Mouse (Mus musculus) spleen, adult 2 months (tissue): ENCODE measurements around the gene Asgr1. TPM values are rescaled to one million over a fixed set of nuclear protein-coding genes. Genes with fewer than 3 reads are reported as not detected.

Experiments used
- DNase-seq, 2 experiments: peaks; one replicate each; pipeline versions ENCODE4 v3.0.0 to v3.0.0-alpha.2; 2012 to 2021; ENCODE audit warnings: low spot score in 2 of 2, low read depth in 1 of 2
- H3K27ac ChIP-seq: fragments of 200-500 bp; 2 replicates; pipeline ENCODE4 v1.5.1; 2012; ENCODE audit warnings: low read length, inconsistent platforms; ENCODE audit not compliant: insufficient read depth
- H3K27me3 ChIP-seq: fragments of 200-500 bp; 2 replicates; pipeline ENCODE4 v1.6.1; 2012; ENCODE audit warnings: mild to moderate bottlenecking, moderate library complexity, low read length, inconsistent platforms; ENCODE audit not compliant: control insufficient read depth, insufficient read depth
- H3K36me3 ChIP-seq: fragments of 200-500 bp; 2 replicates; pipeline ENCODE4 v1.6.1; 2012; ENCODE audit warnings: mild to moderate bottlenecking, low read length, inconsistent platforms; ENCODE audit not compliant: control insufficient read depth, insufficient read depth
- H3K4me1 ChIP-seq: fragments of 200-500 bp; 2 replicates; pipeline ENCODE4 v1.6.1; 2011; ENCODE audit warnings: inconsistent platforms; ENCODE audit not compliant: control insufficient read depth, insufficient read depth, insufficient read length
- H3K4me3 ChIP-seq: fragments of 200-500 bp; 2 replicates; pipeline ENCODE4 v1.5.1; 2011; ENCODE audit warnings: mild to moderate bottlenecking, inconsistent platforms; ENCODE audit not compliant: insufficient read depth, insufficient read length; ENCODE audit errors: extremely low read depth
- CTCF ChIP-seq: fragments of 200-500 bp; IDR thresholded peaks from 2 replicates; pipeline ENCODE4 v1.5.1; 2011; ENCODE audit warnings: mild to moderate bottlenecking, inconsistent platforms; ENCODE audit not compliant: insufficient read depth, insufficient read length, insufficient replicate concordance; ENCODE audit errors: extremely low read depth
- POLR2A ChIP-seq: fragments of 200-500 bp; IDR thresholded peaks from 2 replicates; pipeline ENCODE4 v1.6.1; 2011; ENCODE audit warnings: low read depth, low read length, inconsistent platforms
- WGBS: fragments of 180-500 bp; shearing (Covaris S2); methylation state at CpG from one replicate; pipeline ENCODE4 v1.1.7; 2018; 5-methylcytosine and 5-hydroxymethylcytosine counted together
- polyA plus RNA-seq: library from polyadenylated mRNA; depleted of rRNA; stranded (reverse); fragments of >200 nt; gene quantifications from 2 replicates; pipeline ENCODE4 v1.2.3, GENCODE M21; 2012; rRNA removed

Asgr1 gene
- polyA plus RNA-seq, 1 experiment: not detected

DNA sequence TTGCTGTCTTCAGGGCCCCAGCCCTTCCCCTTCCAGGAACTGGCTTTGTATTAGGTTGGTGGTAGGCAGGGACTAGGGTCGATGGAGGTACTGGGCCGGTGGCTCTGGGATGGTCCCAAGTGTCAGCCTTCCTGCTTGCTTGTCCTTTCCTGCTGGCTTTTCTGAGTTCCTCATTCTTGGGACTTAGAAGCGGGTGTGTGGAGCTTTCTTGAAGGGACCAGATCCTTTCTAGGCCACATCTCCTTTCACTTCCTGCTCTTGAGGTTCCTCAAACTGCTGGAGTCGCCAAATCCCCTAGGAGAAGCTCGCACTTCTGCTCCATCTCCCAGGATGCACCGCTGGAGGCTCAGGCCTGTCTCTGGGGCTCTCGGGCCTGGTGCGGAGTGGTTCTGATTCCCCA lies 30.7 kb downstream of the Asgr1 start:
- H3K27ac ChIP-seq: no peak overlapping the region
- no peaks in the 10 kb centered on the region for H3K27me3 ChIP-seq
- DNase-seq: no peak
- H3K4me3 ChIP-seq: no peak overlapping the region
- 39% methylated on average over 8 of the region's 8 CpGs for WGBS
- peaks cover 3% of the 10 kb centered on the region; the same call in 1 of the 2 replicates for H3K4me1 ChIP-seq
- TF ChIP-seq POLR2A (no peak), CTCF (no peak)
- H3K36me3 ChIP-seq: no peaks in the 10 kb centered on the region

- DNase-seq: no peak
- no peak within 1 kb of the TSS for H3K4me3 ChIP-seq
- H3K36me3 ChIP-seq: no peaks in the 10 kb centered on the region
- no peak within 1 kb of the TSS for H3K27ac ChIP-seq
- no peaks in the 10 kb centered on the region for H3K4me1 ChIP-seq
- 61% methylated on average over 12 of the region's 12 CpGs for WGBS
- no peaks in the 10 kb centered on the region for H3K27me3 ChIP-seq
- no peak for TF ChIP-seq CTCF
- TF ChIP-seq POLR2A: no peak
These were observed 38.3 kb downstream of the Asgr1 start, which contains the start of gene Asgr2 for GRCm38 (mm10) chr11:70091986-70092783. Gene Asgr2 (plus strand): TSS chr11:70092644.

DNA sequence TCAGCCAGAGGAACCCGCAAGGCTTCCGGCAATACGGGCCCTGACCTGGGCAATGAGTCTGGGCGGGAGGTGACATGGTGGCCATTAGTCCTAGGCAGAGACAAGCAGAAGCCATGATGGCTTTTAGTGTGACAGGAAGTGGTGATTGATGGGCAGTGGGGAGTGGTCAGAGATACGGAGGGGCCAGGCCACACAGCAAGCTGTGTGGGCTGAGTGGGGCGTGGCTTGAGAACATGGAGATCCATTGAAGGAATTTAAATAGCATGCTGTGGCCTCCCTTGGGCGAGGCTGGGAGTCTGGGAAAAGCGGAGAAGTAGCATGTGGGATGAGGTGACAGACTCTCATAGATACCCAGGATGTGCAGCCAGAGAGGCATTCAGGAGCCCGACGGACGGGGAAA lies 43.5 kb downstream of the Asgr1 start:
- TF ChIP-seq POLR2A (no peak), CTCF (no peak)
- no peak overlapping the region for H3K4me3 ChIP-seq
- H3K36me3 ChIP-seq: no peaks in the 10 kb centered on the region
- H3K27me3 ChIP-seq: no peaks in the 10 kb centered on the region
- WGBS: 88% methylated on average over 11 of the region's 11 CpGs
- no peak for DNase-seq
- H3K27ac ChIP-seq: no peak overlapping the region
- H3K4me1 ChIP-seq: no peaks in the 10 kb centered on the region

DNA sequence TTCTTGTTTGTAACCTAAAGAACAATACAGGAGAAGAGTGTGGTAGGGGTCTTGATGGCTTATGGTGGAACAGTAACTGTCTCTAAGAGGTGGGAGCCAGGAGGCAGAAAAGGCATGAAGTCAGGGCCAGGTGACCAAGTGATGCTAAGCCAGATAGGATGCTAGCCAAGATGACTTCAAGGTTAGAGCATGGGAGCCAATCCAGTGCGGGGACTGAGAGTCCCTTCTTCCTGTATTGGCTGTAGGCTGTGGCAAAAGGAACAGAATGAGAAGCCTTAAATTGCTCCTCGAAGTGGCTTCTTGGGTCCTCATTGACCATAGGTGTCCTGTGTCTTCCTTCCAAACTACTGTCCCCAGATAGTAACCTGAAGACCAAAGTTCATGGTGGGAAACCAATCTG lies 45.2 kb downstream of the Asgr1 start:
- DNase-seq: no peak
- no peak overlapping the region for H3K27ac ChIP-seq
- 85% methylated on average over 2 of the region's 2 CpGs for WGBS
- no peaks in the 10 kb centered on the region for H3K36me3 ChIP-seq
- H3K4me1 ChIP-seq: no peaks in the 10 kb centered on the region
- H3K4me3 ChIP-seq: no peak overlapping the region
- TF ChIP-seq POLR2A (no peak), CTCF (no peak)
- no peaks in the 10 kb centered on the region for H3K27me3 ChIP-seq

GRCm38 (mm10) chr11:70099809-70100208 lies 45.9 kb downstream of the Asgr1 start:
- WGBS: 84% methylated on average over 2 of the region's 2 CpGs
- DNase-seq: no peak
- no peak overlapping the region for H3K4me3 ChIP-seq
- H3K27me3 ChIP-seq: no peaks in the 10 kb centered on the region
- H3K36me3 ChIP-seq: no peaks in the 10 kb centered on the region
- no peaks in the 10 kb centered on the region for H3K4me1 ChIP-seq
- TF ChIP-seq POLR2A (no peak), CTCF (no peak)
- no peak overlapping the region for H3K27ac ChIP-seq

GRCm38 (mm10) chr11:70103701-70104315 lies 49.9 kb downstream of the Asgr1 start:
- H3K27ac ChIP-seq: no peak overlapping the region
- no peaks in the 10 kb centered on the region for H3K27me3 ChIP-seq
- DNase-seq: no peak
- no peak overlapping the region for H3K4me3 ChIP-seq
- H3K36me3 ChIP-seq: no peaks in the 10 kb centered on the region
- no peaks in the 10 kb centered on the region for H3K4me1 ChIP-seq
- no peak for TF ChIP-seq CTCF
- no peak for TF ChIP-seq POLR2A
- 88% methylated on average over 14 of the region's 14 CpGs for WGBS

GRCm38 (mm10) chr11:70107085-70107484 lies 53.2 kb downstream of the Asgr1 start:
- no peaks in the 10 kb centered on the region for H3K27me3 ChIP-seq
- DNase-seq: no peak
- H3K27ac ChIP-seq: no peak overlapping the region
- H3K36me3 ChIP-seq: no peaks in the 10 kb centered on the region
- WGBS: 92% methylated on average over 8 of the region's 8 CpGs
- no peaks in the 10 kb centered on the region for H3K4me1 ChIP-seq
- no peak for TF ChIP-seq POLR2A
- no peak for TF ChIP-seq CTCF
- no peak overlapping the region for H3K4me3 ChIP-seq

Other genes with a start within 250 kb of the Asgr1 start
- 0.23 and 0.31 TPM in 2 replicates for gene Tmem102, start 248.5 kb upstream of the Asgr1 start, polyA plus RNA-seq
- not detected in 2 replicates for gene Gm39566, start 238.8 kb upstream of the Asgr1 start, polyA plus RNA-seq
- gene Spem2, start 235.6 kb upstream of the Asgr1 start, polyA plus RNA-seq: not detected in 2 replicates
- gene Spem1, start 231.9 kb upstream of the Asgr1 start, polyA plus RNA-seq: not detected in 2 replicates
- 9.1 and 10.2 TPM in 2 replicates for gene Nlgn2, start 216.3 kb upstream of the Asgr1 start, polyA plus RNA-seq
- 93.7 and 99.0 TPM in 2 replicates for gene Tmem256, start 215.6 kb upstream of the Asgr1 start, polyA plus RNA-seq
- gene Plscr3, start 207.7 kb upstream of the Asgr1 start, polyA plus RNA-seq: 35.4 and 44.3 TPM in 2 replicates
- gene Tnk1, start 195.4 kb upstream of the Asgr1 start, polyA plus RNA-seq: 0.85 and 1.2 TPM in 2 replicates
- gene Tmem95, start 176.1 kb upstream of the Asgr1 start, polyA plus RNA-seq: not detected in 2 replicates
- 3.6 TPM in 2 replicates for gene Kctd11, start 172.7 kb upstream of the Asgr1 start, polyA plus RNA-seq
- 142 and 162 TPM in 2 replicates for gene Acap1, start 158.5 kb upstream of the Asgr1 start, polyA plus RNA-seq
- gene 2810408A11Rik, start 153.1 kb upstream of the Asgr1 start, polyA plus RNA-seq: 0.48 and 0.51 TPM in 2 replicates
- 43.3 and 45.2 TPM in 2 replicates for gene Neurl4, start 153.0 kb upstream of the Asgr1 start, polyA plus RNA-seq
- gene Gps2, start 140.2 kb upstream of the Asgr1 start, polyA plus RNA-seq: 119 and 145 TPM in 2 replicates
- 219 and 257 TPM in 2 replicates for gene Eif5a, start 132.1 kb upstream of the Asgr1 start, polyA plus RNA-seq
- 0.36 TPM in 2 replicates for gene Ybx2, start 118.3 kb upstream of the Asgr1 start, polyA plus RNA-seq
- gene Slc2a4, start 105.9 kb upstream of the Asgr1 start, polyA plus RNA-seq: 6.1 and 6.2 TPM in 2 replicates
- gene Cldn7, start 89.3 kb upstream of the Asgr1 start, polyA plus RNA-seq: 1.2 and 2.0 TPM in 2 replicates
- 75.8 and 87.9 TPM in 2 replicates for gene Ctdnep1, start 72.9 kb upstream of the Asgr1 start, polyA plus RNA-seq
- gene Elp5, start 71.6 kb upstream of the Asgr1 start, polyA plus RNA-seq: 32.5 and 33.3 TPM in 2 replicates
- 235 and 251 TPM in 2 replicates for gene Gabarap, start 62.9 kb upstream of the Asgr1 start, polyA plus RNA-seq
- 13.8 and 21.4 TPM in 2 replicates for gene Phf23, start 58.3 kb upstream of the Asgr1 start, polyA plus RNA-seq
- gene Dvl2, start 53.5 kb upstream of the Asgr1 start, polyA plus RNA-seq: 21.4 and 22.3 TPM in 2 replicates
- 29.5 and 37.0 TPM in 2 replicates for gene Acadvl, start 38.7 kb upstream of the Asgr1 start, polyA plus RNA-seq
- gene Dlg4, start 37.1 kb upstream of the Asgr1 start, polyA plus RNA-seq: 10.3 and 13.3 TPM in 2 replicates
- 0.45 and 0.51 TPM in 2 replicates for gene Asgr2, start 38.6 kb downstream of the Asgr1 start, polyA plus RNA-seq
- 0.35 and 0.50 TPM in 2 replicates for gene Mgl2, start 76.2 kb downstream of the Asgr1 start, polyA plus RNA-seq
- gene Clec10a, start 102.1 kb downstream of the Asgr1 start, polyA plus RNA-seq: 2.8 and 4.1 TPM in 2 replicates
- 0.32 and 0.40 TPM in 2 replicates for gene Slc16a11, start 158.7 kb downstream of the Asgr1 start, polyA plus RNA-seq
- gene Slc16a13, start 167.0 kb downstream of the Asgr1 start, polyA plus RNA-seq: 5.3 and 5.6 TPM in 2 replicates
- 3.7 and 5.6 TPM in 2 replicates for gene Bcl6b, start 175.7 kb downstream of the Asgr1 start, polyA plus RNA-seq
- 60.0 and 85.5 TPM in 2 replicates for gene 0610010K14Rik, start 183.8 kb downstream of the Asgr1 start, polyA plus RNA-seq
- 5.1 and 5.8 TPM in 2 replicates for gene Gm21988, start 185.7 kb downstream of the Asgr1 start, polyA plus RNA-seq
- 83.7 and 101 TPM in 2 replicates for gene Rnasek, start 185.8 kb downstream of the Asgr1 start, polyA plus RNA-seq
- gene Alox12, start 201.3 kb downstream of the Asgr1 start, polyA plus RNA-seq: 21.1 and 21.4 TPM in 2 replicates